Mouse (Mus musculus) left cerebral cortex, adult 8-10 months (tissue): ENCODE measurements around the gene Rbms3. TPM values are rescaled to one million over a fixed set of nuclear protein-coding genes. Genes with fewer than 3 reads are reported as not detected.

ENCODE experiments used
- DNase-seq, 2 experiments: peaks; one replicate each; pipeline ENCODE4 v3.0.0; 2022; ENCODE audit warnings: low spot score in 2 of 2
- total RNA-seq, 4 experiments: library from RNA; stranded (reverse); gene quantifications; 2 replicates each; pipeline ENCODE4 v1.2.4; 2022

Rbms3 gene
- total RNA-seq, 4 experiments from 2014 or later, result 12.4 to 18.1 (median 13.6) TPM

GRCm38 (mm10) chr9:117378131-117378890, 251.4 kb downstream of the Rbms3 start:
- DNase-seq, result no peak

- DNase-seq, result no peak
Measured at GRCm38 (mm10) chr9:117375776-117376175, 253.9 kb downstream of the Rbms3 start.

- DNase-seq, result no peak
Measured at GRCm38 (mm10) chr9:117373164-117373741, 256.5 kb downstream of the Rbms3 start.

- DNase-seq, result no peak
Measured at GRCm38 (mm10) chr9:117371980-117372379, 257.7 kb downstream of the Rbms3 start.

- DNase-seq, result no peak
Measured at GRCm38 (mm10) chr9:117370086-117370485, 259.6 kb downstream of the Rbms3 start.

GRCm38 (mm10) chr9:117368016-117368415, 261.7 kb downstream of the Rbms3 start:
- DNase-seq, result no peak

GRCm38 (mm10) chr9:117364610-117365009, 265.1 kb downstream of the Rbms3 start:
- no peak for DNase-seq

GRCm38 (mm10) chr9:117361431-117361830, 268.3 kb downstream of the Rbms3 start:
- DNase-seq, result no peak

GRCm38 (mm10) chr9:117356764-117357442, 272.8 kb downstream of the Rbms3 start:
- DNase-seq, result peak; percentile 11 to 57

GRCm38 (mm10) chr9:117355501-117355900, 274.2 kb downstream of the Rbms3 start:
- DNase-seq, result no peak

GRCm38 (mm10) chr9:117342336-117342735, 287.4 kb downstream of the Rbms3 start:
- no peak for DNase-seq

- no peak for DNase-seq
Measured at GRCm38 (mm10) chr9:117330681-117331080, 299.0 kb downstream of the Rbms3 start.

- DNase-seq, result no peak
Measured at GRCm38 (mm10) chr9:117319271-117319670, 310.4 kb downstream of the Rbms3 start.

- DNase-seq, result no peak
Measured at GRCm38 (mm10) chr9:117318461-117318860, 311.3 kb downstream of the Rbms3 start.

GRCm38 (mm10) chr9:117317251-117317650, 312.5 kb downstream of the Rbms3 start:
- DNase-seq, result no peak

GRCm38 (mm10) chr9:117313642-117314041, 316.1 kb downstream of the Rbms3 start:
- no peak for DNase-seq

GRCm38 (mm10) chr9:117309809-117310208, 319.9 kb downstream of the Rbms3 start:
- no peak for DNase-seq

- no peak for DNase-seq
Measured at GRCm38 (mm10) chr9:117298991-117299390, 330.7 kb downstream of the Rbms3 start.

- no peak for DNase-seq
Measured at GRCm38 (mm10) chr9:117297662-117298531, 331.8 kb downstream of the Rbms3 start.

GRCm38 (mm10) chr9:117291066-117291850, 338.5 kb downstream of the Rbms3 start:
- DNase-seq, result no peak

- DNase-seq, result no peak
Measured at GRCm38 (mm10) chr9:117274846-117275245, 354.9 kb downstream of the Rbms3 start.
